Mouse (Mus musculus) kidney, postnatal 0 days (tissue): ENCODE data around the gene Fyttd1. TPM values are rescaled to one million over a fixed set of nuclear protein-coding genes. Genes with fewer than 3 reads are reported as not detected.

ENCODE experiments used
- ATAC-seq: fragments of 200-750 bp; cut with Nextera tagmentation; replicated peaks from 2 replicates; pipeline ENCODE4 v1.8.0; 2017; ENCODE audit warnings: low read depth, moderate number of reproducible peaks, moderate TSS enrichment, moderate library complexity; ENCODE audit not compliant: low FRiP score
- DNase-seq: peaks from one replicate; pipeline ENCODE4 v3.0.0-alpha.2; 2016; ENCODE audit warnings: low spot score
- H3K27ac ChIP-seq: fragments of 300-500 bp; sonication (generic); 2 replicates; pipeline ENCODE4 v1.5.1; 2014; ENCODE audit warnings: mild to moderate bottlenecking
- H3K27me3 ChIP-seq: fragments of 300-500 bp; sonication (generic); 2 replicates; pipeline ENCODE4 v1.6.1; 2014; ENCODE audit warnings: low read length, mixed read lengths; ENCODE audit not compliant: insufficient read depth
- H3K36me3 ChIP-seq: fragments of 300-500 bp; sonication (generic); 2 replicates; pipeline ENCODE4 v1.6.1; 2014; ENCODE audit warnings: low read length, mixed read lengths; ENCODE audit not compliant: insufficient read depth
- H3K4me1 ChIP-seq: fragments of 300-500 bp; sonication (generic); replicated peaks from 2 replicates; pipeline ENCODE4 v1.6.1; 2014; ENCODE audit warnings: antibody characterized with exemption, low read length, mixed read lengths; ENCODE audit not compliant: insufficient read depth
- H3K4me2 ChIP-seq: fragments of 300-500 bp; sonication (generic); 2 replicates; pipeline ENCODE4 v1.6.1; 2014; ENCODE audit warnings: mild to moderate bottlenecking, low read length, moderate library complexity, mixed read lengths
- H3K4me3 ChIP-seq: fragments of 300-500 bp; sonication (generic); replicated peaks from 2 replicates; pipeline ENCODE4 v1.5.1; 2014; ENCODE audit warnings: low read depth, low read length
- H3K9ac ChIP-seq: fragments of 300-500 bp; sonication (generic); 2 replicates; pipeline ENCODE4 v1.6.1; 2014; ENCODE audit warnings: low read depth, low read length
- H3K9me3 ChIP-seq: fragments of 300-500 bp; sonication (generic); replicated peaks from 2 replicates; pipeline ENCODE4 v1.6.1; 2016; ENCODE audit warnings: low read length, inconsistent platforms, mixed read lengths
- CTCF ChIP-seq: IDR thresholded peaks from 2 replicates; pipeline ENCODE4 v1.5.1; 2016; ENCODE audit warnings: antibody characterized with exemption, low read depth, mild to moderate bottlenecking, moderate library complexity
- WGBS: fragments of 180-500 bp; shearing (Covaris S2); extraction: QIAGEN DNeasy Blood & Tissue Kit; methylation state at CpG from one replicate; pipeline ENCODE4 v1.1.7; 2014; 5-methylcytosine and 5-hydroxymethylcytosine counted together
- polyA plus RNA-seq: library from polyadenylated mRNA; unstranded; fragments of >200 nt; fragmentation: Nextera tagmentation; extraction: Ambion mirVana; gene quantifications from 2 replicates; pipeline ENCODE4 v1.2.1, GENCODE M21; 2015

Gene Fyttd1
- polyA plus RNA-seq, 1 experiment from 2014 or later, result 113 TPM

GRCm38 (mm10) chr16:32854050-32854571 is 23.2 kb upstream of the Fyttd1 start:
- no peaks in the 10 kb centered on the region for H3K27me3 ChIP-seq
- 0 out of 2 replicates have a peak, but pooled peaks cover 11% of the 10 kb centered on the region for H3K36me3 ChIP-seq
- no peak for TF ChIP-seq CTCF
- no peak overlapping the region for H3K9ac ChIP-seq
- H3K27ac ChIP-seq, result peak overlapping the region; percentile 47; the same call in 1 of the 2 replicates
- H3K9me3 ChIP-seq, result no peaks in the 10 kb centered on the region
- DNase-seq (no peak), ATAC-seq (no peak)
- 81% methylated on average over 2 of the region's 2 CpGs for WGBS
- no peaks in the 10 kb centered on the region for H3K4me1 ChIP-seq
- H3K4me3 ChIP-seq, result no peak overlapping the region
- H3K4me2 ChIP-seq, result no peak overlapping the region

DNA sequence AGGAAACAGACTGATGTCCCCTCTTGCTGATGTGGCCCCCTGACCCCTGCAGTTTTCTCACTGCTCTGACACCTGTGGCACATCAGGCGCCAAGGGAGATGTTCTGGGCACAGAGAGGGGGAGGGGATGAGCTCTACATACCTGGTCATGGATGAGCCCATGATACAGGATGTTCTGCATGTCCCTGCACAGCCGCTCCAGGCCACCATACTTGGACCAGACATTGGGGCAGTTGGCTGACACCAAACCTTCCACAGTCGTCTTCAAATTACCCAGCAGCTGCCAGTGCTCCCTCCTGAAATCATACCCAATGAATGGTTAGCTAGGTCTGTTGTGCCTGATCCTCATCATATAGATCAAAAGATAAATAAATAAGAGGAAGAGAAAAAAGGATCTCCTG is 20.5 kb upstream of the Fyttd1 start:
- H3K4me1 ChIP-seq, result no peaks in the 10 kb centered on the region
- 0 out of 2 replicates have a peak, but pooled peaks cover 7% of the 10 kb centered on the region for H3K36me3 ChIP-seq
- H3K9me3 ChIP-seq, result no peaks in the 10 kb centered on the region
- no peak overlapping the region for H3K4me3 ChIP-seq
- H3K27me3 ChIP-seq, result no peaks in the 10 kb centered on the region
- ATAC-seq (no peak), DNase-seq (no peak)
- no peak overlapping the region for H3K4me2 ChIP-seq
- WGBS, result 84% methylated on average over 3 of the region's 3 CpGs
- H3K27ac ChIP-seq, result no peak overlapping the region
- TF ChIP-seq CTCF, result no peak
- no peak overlapping the region for H3K9ac ChIP-seq

- no peak overlapping the region for H3K9ac ChIP-seq
- no peak overlapping the region for H3K4me2 ChIP-seq
- H3K36me3 ChIP-seq, result 0 out of 2 replicates have a peak, but pooled peaks cover 7% of the 10 kb centered on the region
- H3K27ac ChIP-seq, result peak overlapping the region; percentile 64; the same call in 1 of the 2 replicates
- no peak overlapping the region for H3K4me3 ChIP-seq
- no peaks in the 10 kb centered on the region for H3K9me3 ChIP-seq
- DNase-seq (no peak), ATAC-seq (no peak)
- H3K4me1 ChIP-seq, result no peaks in the 10 kb centered on the region
- WGBS, result 60% methylated on average over 4 of the region's 4 CpGs
- TF ChIP-seq CTCF, result no peak
- H3K27me3 ChIP-seq, result no peaks in the 10 kb centered on the region
Observed at GRCm38 (mm10) chr16:32858356-32858755, 18.9 kb upstream of the Fyttd1 start.

- peak; percentile 51 for DNase-seq
- H3K4me3 ChIP-seq, result no peak overlapping the region
- no peak for TF ChIP-seq CTCF
- H3K4me1 ChIP-seq, result no peaks in the 10 kb centered on the region
- H3K4me2 ChIP-seq, result no peak overlapping the region
- H3K27me3 ChIP-seq, result no peaks in the 10 kb centered on the region
- peak overlapping the region; percentile 64 for H3K27ac ChIP-seq
- WGBS, result 59% methylated on average over 12 of the region's 12 CpGs
- no peak overlapping the region for H3K9ac ChIP-seq
- ATAC-seq, result no peak; the same call in 1 of the 2 replicates
- H3K9me3 ChIP-seq, result no peaks in the 10 kb centered on the region
- 0 out of 2 replicates have a peak, but pooled peaks cover 5% of the 10 kb centered on the region for H3K36me3 ChIP-seq
Observed at GRCm38 (mm10) chr16:32858771-32859636, 18.3 kb upstream of the Fyttd1 start.

- no peak overlapping the region for H3K27ac ChIP-seq
- H3K4me3 ChIP-seq, result no peak overlapping the region
- no peak for TF ChIP-seq CTCF
- WGBS, result 86% methylated on average over 3 of the region's 3 CpGs
- no peaks in the 10 kb centered on the region for H3K27me3 ChIP-seq
- no peaks in the 10 kb centered on the region; the same call in 1 of the 2 replicates for H3K4me1 ChIP-seq
- no peak overlapping the region for H3K9ac ChIP-seq
- DNase-seq, result no peak
- no peaks in the 10 kb centered on the region for H3K36me3 ChIP-seq
- H3K4me2 ChIP-seq, result no peak overlapping the region
- no peaks in the 10 kb centered on the region for H3K9me3 ChIP-seq
- ATAC-seq, result no peak
Observed at GRCm38 (mm10) chr16:32861813-32862385, 15.4 kb upstream of the Fyttd1 start.

DNA sequence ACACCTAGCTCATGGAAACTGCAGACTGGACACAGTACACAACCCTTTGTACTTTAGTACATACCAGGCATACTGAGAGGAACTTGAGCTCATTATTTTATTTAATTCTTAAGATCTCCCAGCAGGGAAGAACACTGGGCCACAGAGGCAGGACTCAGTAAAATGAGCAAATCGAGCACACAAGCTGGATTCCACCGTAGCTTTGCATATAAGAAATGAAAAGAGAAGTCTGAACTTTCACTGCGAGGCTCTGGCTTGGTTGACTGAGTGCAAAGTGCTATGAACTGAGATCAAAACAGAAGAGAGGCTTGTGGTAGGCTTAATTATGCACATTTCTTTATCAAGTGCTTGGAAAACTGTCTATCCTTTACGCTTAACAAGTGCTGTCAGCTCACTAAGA is 11.9 kb upstream of the Fyttd1 start:
- WGBS, result 91% methylated on average over 4 of the region's 4 CpGs
- H3K36me3 ChIP-seq, result no peaks in the 10 kb centered on the region
- no peak for TF ChIP-seq CTCF

More for the DNA sequence above, 11.9 kb upstream of the Fyttd1 start:
- ATAC-seq (no peak), DNase-seq (no peak)
- Histone ChIP-seq H3K27ac (no peak overlapping the region), H3K9me3 (no peaks in the 10 kb centered on the region), H3K27me3 (no peaks in the 10 kb centered on the region), H3K9ac (no peak overlapping the region), H3K4me3 (no peak overlapping the region), H3K4me2 (no peak overlapping the region), H3K4me1 (peaks cover 4% of the 10 kb centered on the region; the same call in 1 of the 2 replicates)
